Mouse (Mus musculus) heart, adult 2 months (tissue): ENCODE data around the gene Slc35f5. TPM values are rescaled to one million over a fixed set of nuclear protein-coding genes. Genes with fewer than 3 reads are reported as not detected.

ENCODE experiments used
- DNase-seq, 2 experiments: peaks; one replicate each; pipeline ENCODE4 v3.0.0; 2021
- H3K27ac ChIP-seq: fragments of 200-600 bp; 2 replicates; pipeline ENCODE4 v1.8.1; 2022
- H3K27me3 ChIP-seq: fragments of 200-500 bp; 2 replicates; pipeline ENCODE4 v1.6.1; 2012; ENCODE audit warnings: mild to moderate bottlenecking, low read length, inconsistent platforms, mixed read lengths; ENCODE audit not compliant: control insufficient read depth, insufficient read depth
- H3K36me3 ChIP-seq: fragments of 200-500 bp; 2 replicates; pipeline ENCODE4 v1.6.1; 2012; ENCODE audit warnings: low read length, inconsistent platforms; ENCODE audit not compliant: control insufficient read depth, insufficient read depth
- H3K4me1 ChIP-seq: fragments of 200-500 bp; 2 replicates; pipeline ENCODE4 v1.6.1; 2011; ENCODE audit warnings: low read length; ENCODE audit not compliant: control insufficient read depth, insufficient read depth
- H3K4me3 ChIP-seq: fragments of 200-600 bp; 2 replicates; pipeline ENCODE4 v1.8.1; 2022
- H3K79me2 ChIP-seq: fragments of 200-500 bp; replicated peaks from 2 replicates; pipeline ENCODE4 v1.6.1; 2012; ENCODE audit warnings: mild to moderate bottlenecking, inconsistent platforms, low read length, moderate library complexity, mixed read lengths; ENCODE audit not compliant: control insufficient read depth, insufficient read depth
- H3K9ac ChIP-seq: fragments of 200-500 bp; 2 replicates; pipeline ENCODE4 v1.6.1; 2012; ENCODE audit warnings: low read depth, mild to moderate bottlenecking, control low read depth, inconsistent platforms, low read length, mixed read lengths
- CTCF ChIP-seq: fragments of 200-600 bp; IDR thresholded peaks from 2 replicates; pipeline ENCODE4 v1.8.1; 2022; ENCODE audit warnings: antibody characterized with exemption, mild to moderate bottlenecking, moderate library complexity
- EP300 ChIP-seq: fragments of 200-500 bp; IDR thresholded peaks from 2 replicates; pipeline ENCODE4 v1.6.1; 2011; ENCODE audit warnings: low read depth, low read length, control low read depth; ENCODE audit not compliant: insufficient read depth
- POLR2A ChIP-seq: fragments of 200-500 bp; IDR thresholded peaks from 2 replicates; pipeline ENCODE4 v1.6.1; 2011; ENCODE audit warnings: mild to moderate bottlenecking, low read depth, low read length, control low read depth; ENCODE audit not compliant: insufficient read depth
- WGBS: fragments of 180-500 bp; shearing (Covaris S2); methylation state at CpG from one replicate; pipeline ENCODE4 v1.1.7; 2018; 5-methylcytosine and 5-hydroxymethylcytosine counted together
- intact Hi-C: fragments of 180-260 bp; cut with DNase I; formaldehyde crosslinking; loops from one replicate; pipeline ENCODE4 v1.15.1; 2025
- polyA plus RNA-seq: library from polyadenylated mRNA; depleted of rRNA; stranded (reverse); fragments of >200 nt; gene quantifications from 2 replicates; pipeline ENCODE4 v1.2.3, GENCODE M21; 2012; rRNA removed
- total RNA-seq, 2 experiments: library from RNA; stranded (reverse); gene quantifications; 2 replicates each; pipeline ENCODE4 v1.2.3; 2021

Slc35f5 gene
- total and polyA plus RNA-seq, 3 experiments = 61.8 to 129 (median 103) TPM

- Histone ChIP-seq H3K4me3 (no peak overlapping the region), H3K79me2 (no peaks in the 10 kb centered on the region), H3K4me1 (no peaks in the 10 kb centered on the region), H3K9ac (no peak overlapping the region), H3K27ac (no peak overlapping the region), H3K27me3 (no peaks in the 10 kb centered on the region), H3K36me3 (no peaks in the 10 kb centered on the region)
- peak in 1 of 2 experiments; percentile 47 for DNase-seq
- no peak for TF ChIP-seq EP300
- TF ChIP-seq CTCF = no peak
- no peak for TF ChIP-seq POLR2A
- intact Hi-C loops = no loop called here
- 57% methylated on average over 8 of the region's 8 CpGs for WGBS
Observed at GRCm38 (mm10) chr1:125639501-125640253, 79.3 kb downstream of the Slc35f5 start.

DNA sequence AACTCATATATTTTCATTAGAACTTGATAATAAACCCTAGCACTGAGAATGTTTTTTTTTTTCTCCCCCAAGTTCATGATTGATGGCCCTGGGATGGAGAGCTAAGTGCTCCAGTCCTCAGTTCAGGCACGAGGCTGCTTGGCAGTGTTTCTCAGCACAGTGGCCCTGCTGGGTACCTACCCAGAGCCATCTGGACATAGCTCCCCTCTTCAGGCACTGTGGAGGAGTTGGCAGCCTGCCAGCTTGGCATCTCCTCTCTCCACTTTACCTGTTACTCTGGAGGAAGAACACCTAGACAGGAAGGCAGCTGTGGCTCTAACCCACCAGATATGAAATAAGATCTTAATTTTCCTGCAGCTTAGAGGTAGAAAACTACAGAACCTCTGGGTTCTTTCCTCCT is 83.2 kb downstream of the Slc35f5 start:
- H3K36me3 ChIP-seq = no peaks in the 10 kb centered on the region
- H3K27ac ChIP-seq = no peak overlapping the region
- no peak overlapping the region for H3K9ac ChIP-seq
- WGBS = 45% methylated on average over 1 of the region's 1 CpGs
- intact Hi-C loops = no loop called here
- H3K4me1 ChIP-seq = no peaks in the 10 kb centered on the region
- H3K79me2 ChIP-seq = no peaks in the 10 kb centered on the region
- DNase-seq = peak in 1 of 2 experiments; percentile 24
- no peaks in the 10 kb centered on the region for H3K27me3 ChIP-seq
- no peak overlapping the region for H3K4me3 ChIP-seq
- TF ChIP-seq POLR2A = no peak

Other genes with a start within 250 kb of the Slc35f5 start
- 100 to 1,000 TPM; 102 to 118 TPM for gene Actr3, start 124.9 kb upstream of the Slc35f5 start, total RNA-seq
- gene Actr3, start 124.9 kb upstream of the Slc35f5 start, polyA plus RNA-seq = 33.8 and 69.1 TPM in 2 replicates
- gene Gpr39, start 116.4 kb downstream of the Slc35f5 start, total RNA-seq = under 1 TPM; 0.18 to 0.47 TPM
- gene Gpr39, start 116.4 kb downstream of the Slc35f5 start, polyA plus RNA-seq = 1.3 and 1.4 TPM in 2 replicates